Mouse (Mus musculus): Measurements from ENCODE around the gene Hoxa4.

DNA sequence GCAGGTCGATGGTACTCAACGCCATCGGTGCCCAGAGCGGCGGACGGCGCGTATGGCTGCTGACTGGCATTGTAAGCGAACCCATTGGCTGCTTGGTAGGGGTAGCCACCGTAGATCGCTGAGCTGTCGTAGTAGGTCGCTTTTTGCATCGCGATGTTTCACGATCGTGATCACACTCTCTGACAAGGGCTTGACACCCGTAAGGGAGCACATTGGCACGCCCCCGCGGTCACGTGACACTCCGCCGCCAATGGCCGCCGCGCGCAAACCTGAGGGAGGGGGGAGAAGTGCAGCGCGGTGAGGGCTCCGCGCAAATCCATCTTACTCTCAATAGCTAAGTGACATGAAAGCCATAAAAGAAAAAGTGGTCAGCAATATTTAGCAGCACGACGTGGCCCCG is 19.1 kb downstream of the Hoxa4 start:
- TF ChIP-seq ZNF384 (IDR thresholded peaks at IDR 0.05; ENCODE audit: low read depth, low read length) (no peak), ZC3H11A (IDR thresholded peaks at IDR 0.05; ENCODE audit: borderline replicate concordance, low read depth, low read length) (no peak), MAFK (IDR thresholded peaks at IDR 0.05; ENCODE audit: insufficient read depth, low read depth, low read length) (no peak), CHD2 (IDR thresholded peaks at IDR 0.05; ENCODE audit: low read depth, low read length) (peak; percentile 63; the same call in 1 of the 2 replicates), HCFC1 (IDR thresholded peaks at IDR 0.05; ENCODE audit: borderline replicate concordance, insufficient read depth, low read length) (no peak)
